ENCODE assay signal across 24 mouse cellular contexts in the genomic region with DNA sequence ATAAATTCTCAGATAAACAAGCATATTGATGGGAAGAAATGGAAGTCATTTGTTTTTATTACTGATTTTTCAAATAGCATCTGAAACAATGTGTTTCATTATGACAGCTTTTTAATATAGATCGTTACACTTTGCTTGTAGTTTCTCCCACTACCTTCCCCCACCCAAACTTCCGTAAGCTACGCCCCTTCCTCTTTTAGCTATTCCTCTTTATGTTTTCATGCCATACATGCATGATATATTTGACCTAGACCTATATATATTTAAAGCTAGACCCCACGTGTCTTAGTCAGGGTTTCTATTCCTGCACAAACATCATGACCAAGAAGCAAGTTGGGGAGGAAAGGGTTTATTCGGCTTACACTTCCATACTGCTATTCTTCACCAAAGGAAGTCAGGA. TPM values are rescaled to one million over a fixed set of nuclear protein-coding genes. Genes with fewer than 3 reads are reported as not detected.
A peak's percentile ranks its signal among the peaks of the same experiment; 100 is the strongest.
DNase-seq lines count a peak whose midpoint lies in the region; ATAC-seq and TF ChIP-seq lines count a peak whose summit lies in the region.
"Had no signal": no experiment of that assay in that cellular context is flagged by ENCODE, and none has a peak within 500 bp of the region (broad histone marks: within the 10 kb centered on the region; RNA-seq: fewer than 3 reads in every experiment).

No protein-coding gene starts in this region.

- no peak for DNase-seq in frontal cortex, adult 2 months (ENCODE audit: extremely low spot score in 1 of 2, low spot score in 1 of 2)
- DNase-seq: adrenal gland, adult 2 months; adrenal gland, postnatal 10 days; adrenal gland, postnatal 25 days; cerebellum, adult 11-12 months; cerebellum, adult 2 months; cerebellum, adult 9-10 months; cerebellum, postnatal 10 days; cerebellum, postnatal 25 days; forebrain, postnatal 0 days had no signal

- TF ChIP-seq CTCF in bone marrow macrophage, adult 2 months (IDR thresholded peaks at IDR 0.05; ENCODE audit: low read depth, low read length) = no peak

- no peaks in the 10 kb centered on the region for H3K27me3 ChIP-seq in intestine, embryonic 15.5 days (replicated peaks)
- H3K27me3 ChIP-seq: embryonic facial prominence, embryonic 12.5 days; forebrain, embryonic 13.5 days; forebrain, embryonic 15.5 days had no signal

- no peaks in the 10 kb centered on the region for H3K36me3 ChIP-seq in intestine, embryonic 15.5 days
- H3K36me3 ChIP-seq: forebrain, embryonic 15.5 days had no signal

- no peak overlapping the region for H3K4me2 ChIP-seq in intestine, embryonic 15.5 days (replicated peaks)
- H3K4me2 ChIP-seq: embryonic facial prominence, embryonic 12.5 days; forebrain, embryonic 13.5 days; forebrain, embryonic 15.5 days had no signal

- no peak overlapping the region for H3K9ac ChIP-seq in intestine, embryonic 15.5 days
- H3K9ac ChIP-seq: embryonic facial prominence, embryonic 12.5 days; forebrain, embryonic 13.5 days; forebrain, embryonic 15.5 days; forebrain, postnatal 0 days had no signal

- WGBS in intestine, embryonic 15.5 days = 82% methylated on average over 5 of the region's 5 CpGs

- H3K4me1 ChIP-seq in bone marrow macrophage, adult 2 months (ENCODE audit: control insufficient read depth, insufficient read depth, low read length) = peaks cover 46% of the 10 kb centered on the region
- H3K4me1 ChIP-seq in intestine, embryonic 15.5 days (replicated peaks) = no peaks in the 10 kb centered on the region
- H3K4me1 ChIP-seq: embryonic facial prominence, embryonic 10.5 days; embryonic facial prominence, embryonic 12.5 days; forebrain, embryonic 13.5 days; forebrain, embryonic 15.5 days had no signal

- H3K27ac ChIP-seq in bone marrow macrophage, adult 2 months (ENCODE audit: insufficient read depth, low read depth, low read length) = peak overlapping the region; percentile 60
- H3K27ac ChIP-seq in intestine, embryonic 15.5 days = no peak overlapping the region
- H3K27ac ChIP-seq: embryonic facial prominence, embryonic 10.5 days; embryonic facial prominence, embryonic 12.5 days; forebrain, embryonic 13.5 days; forebrain, embryonic 15.5 days had no signal

- no peak for TF ChIP-seq POLR2A in bone marrow macrophage, adult 2 months (IDR thresholded peaks at IDR 0.05; ENCODE audit: borderline replicate concordance, low read depth, low read length)

- H3K4me3 ChIP-seq in bone marrow macrophage, adult 2 months (ENCODE audit: insufficient read depth, low read length) = no peak overlapping the region
- no peak overlapping the region for H3K4me3 ChIP-seq in intestine, embryonic 15.5 days (replicated peaks)
- H3K4me3 ChIP-seq: embryonic facial prominence, embryonic 10.5 days; embryonic facial prominence, embryonic 12.5 days; forebrain, embryonic 13.5 days; forebrain, embryonic 15.5 days had no signal

- ATAC-seq in granulocyte monocyte progenitor cell, adult 5-6 weeks (replicated peaks; ENCODE audit: poor library complexity, severe bottlenecking) = peak; percentile 57
- ATAC-seq in megakaryocyte, adult 5-6 weeks (ENCODE audit: poor library complexity, severe bottlenecking) = peak; percentile 60
- ATAC-seq in intestine, embryonic 15.5 days = no peak
- ATAC-seq: forebrain, embryonic 13.5 days; forebrain, embryonic 15.5 days; forebrain, postnatal 0 days had no signal

- H3K9me3 ChIP-seq in intestine, embryonic 15.5 days = no peaks in the 10 kb centered on the region
- H3K9me3 ChIP-seq: embryonic facial prominence, embryonic 10.5 days; embryonic facial prominence, embryonic 12.5 days; forebrain, embryonic 13.5 days; forebrain, embryonic 15.5 days had no signal

RNA-seq across cellular contexts. Expression of a gene that starts 29.8 kb away (rescaled TPM):
- polyA plus RNA-seq in bone marrow macrophage, adult 2 months (2012; ENCODE audit: insufficient read depth, insufficient read length, missing spikeins) = not detected in 2 replicates
- not detected in 2 replicates for total RNA-seq in granulocyte monocyte progenitor cell, adult 5-6 weeks (2014; fragmentation: Nextera tagmentation)
- not detected in 2 replicates for total RNA-seq in granulocyte monocyte progenitor cell, adult 5-6 weeks (2017)
- not detected in 2 replicates for total RNA-seq in megakaryocyte, adult 5-6 weeks (2015)
- not detected in 2 replicates for total RNA-seq in megakaryocyte, adult 5-6 weeks (2017)
- polyA plus RNA-seq in intestine, embryonic 15.5 days (2015; fragmentation: Nextera tagmentation; extraction: Ambion mirVana) = 2.9 and 4.2 TPM in 2 replicates
- not detected in 2 replicates for polyA plus RNA-seq in frontal cortex, adult 2 months (2012; rRNA removed)
- total RNA-seq: adrenal gland, postnatal 25 days; ES-E14; forebrain, postnatal 0 days; MEL had no signal
- polyA plus RNA-seq: adrenal gland, adult 2 months; C2C12; cerebellum, adult 2 months; cortical plate, adult 2 months; embryonic facial prominence, embryonic 10.5 days; embryonic facial prominence, embryonic 14.5 days; forebrain, embryonic 11.5 days; forebrain, embryonic 13.5 days; forebrain, embryonic 15.5 days; forebrain, postnatal 0 days had no signal
